Mouse (Mus musculus): Measurements from ENCODE around the gene Camkv. TPM values are rescaled to one million over a fixed set of nuclear protein-coding genes. Genes with fewer than 3 reads are reported as not detected.

Camkv gene
- polyA plus RNA-seq (2017; shearing (Covaris generic)) = not detected

GRCm38 (mm10) chr9:107935374-107935773 is at the start of gene Camkv:
Gene Camkv, plus strand, starts transcription at chr9:107935674.

GRCm38 (mm10) chr9:107887804-107888266 is 47.6 kb upstream of the Camkv start, which contains the start of gene Mon1a:
Gene Mon1a, plus strand, starts transcription at chr9:107888151.

DNA sequence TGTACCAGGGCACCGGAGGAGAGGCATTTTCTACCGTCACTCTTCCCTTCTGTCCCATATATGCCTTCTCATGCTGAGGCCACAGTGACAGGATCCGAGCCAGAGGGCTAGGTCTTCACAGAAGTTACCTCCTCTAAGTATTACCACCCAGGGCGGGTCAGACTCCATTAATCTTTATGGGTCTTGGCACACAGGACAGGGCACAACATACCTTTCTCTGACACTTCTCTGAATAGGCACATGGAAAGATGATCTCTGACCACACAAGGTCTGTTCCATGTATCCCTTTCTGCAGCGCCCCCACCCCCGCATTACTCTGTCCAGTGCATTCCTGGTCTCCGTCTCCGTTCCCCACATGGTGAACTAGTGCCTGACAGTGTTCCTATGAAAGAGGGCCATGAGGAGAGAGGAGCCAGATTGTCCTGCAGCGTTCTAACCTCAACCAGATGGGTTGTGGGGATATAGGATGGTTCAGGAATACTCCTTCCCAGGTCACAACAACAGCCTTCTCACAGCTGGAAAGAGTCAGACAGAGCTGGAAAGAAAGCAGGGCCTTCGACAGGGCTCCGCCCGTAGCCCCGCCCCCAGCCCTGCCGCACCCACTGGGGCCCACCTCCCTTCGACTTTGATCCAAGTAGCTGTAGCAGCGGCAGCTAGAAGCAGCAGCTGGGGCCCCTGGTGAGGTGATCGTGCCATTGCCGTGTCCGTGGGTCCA is 29.1 kb upstream of the Camkv start, which contains the start of gene Mst1r:
Mst1r (plus strand) TSS at position 622 of the 715 bp plus-strand sequence.

GRCm38 (mm10) chr9:107928169-107928568 is 7.3 kb upstream of the Camkv start, which contains the start of gene Actl11:
Gene Actl11, plus strand, starts transcription at chr9:107928469.

GRCm38 (mm10) chr9:107949922-107950235 is 14.4 kb downstream of the Camkv start, which contains the start of gene Traip:
Gene Traip, plus strand, starts transcription at chr9:107950136.

GRCm38 (mm10) chr9:107975399-107976386 is 40.2 kb downstream of the Camkv start, which contains the start of gene Uba7:
Gene Uba7, plus strand, starts transcription at chr9:107975505.

GRCm38 (mm10) chr9:107982681-107983346 is 47.3 kb downstream of the Camkv start, which contains the start of gene Gm20661:
Gene Gm20661, plus strand, starts transcription at chr9:107983058.

DNA sequence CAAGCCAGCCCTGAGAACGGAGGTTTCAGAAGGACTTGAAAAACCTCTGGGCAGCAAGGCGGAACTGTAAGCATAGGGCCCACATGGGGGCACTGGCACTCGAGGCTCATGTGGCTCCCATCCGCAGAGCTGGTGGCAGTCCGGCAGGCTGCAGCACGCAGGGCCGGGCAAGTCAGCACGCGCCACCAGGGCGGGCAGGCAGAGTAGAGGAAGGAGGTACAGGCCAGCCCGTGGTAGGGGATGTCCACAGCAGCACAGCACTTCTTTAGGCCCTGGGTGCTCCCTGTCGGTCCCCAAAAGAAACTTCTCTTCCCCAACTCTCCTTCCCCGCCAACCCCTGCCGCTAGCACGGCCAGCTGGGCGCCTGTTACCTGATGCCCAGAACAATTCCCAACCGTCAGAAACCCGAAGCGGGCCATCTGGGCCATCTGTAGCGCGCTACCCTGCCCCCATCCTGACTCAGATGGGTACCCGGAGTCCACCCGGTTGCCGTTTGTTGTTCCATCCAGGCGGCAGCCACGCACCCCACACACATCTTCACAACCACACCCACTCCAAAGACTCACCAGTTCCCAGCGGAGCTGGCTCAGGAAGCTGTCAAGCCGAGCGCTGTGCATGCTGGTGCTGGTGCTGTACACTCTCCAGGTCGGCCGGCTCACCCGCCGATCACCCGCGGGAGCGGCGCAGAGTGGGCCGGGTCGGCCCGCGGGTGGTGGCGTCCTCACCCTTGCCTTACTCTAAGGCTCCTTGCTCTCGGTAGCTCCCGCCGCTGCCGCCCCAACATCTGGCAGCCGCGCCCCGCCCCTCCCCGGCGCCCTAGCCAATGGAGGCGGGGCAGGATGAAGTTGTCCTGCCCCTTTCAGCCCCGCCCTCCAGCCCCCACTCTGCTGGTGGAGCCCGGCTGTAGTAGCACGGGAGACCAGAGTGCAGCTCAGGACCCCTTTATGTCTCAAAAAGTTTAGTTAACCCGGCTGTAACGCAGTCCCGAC is 50.0 kb downstream of the Camkv start, which contains the start of gene Inka1:
Inka1 (minus strand) TSS at position 749 of the 989 bp plus-strand sequence.

GRCm38 (mm10) chr9:107992197-107992596 is 56.7 kb downstream of the Camkv start, which contains the start of gene Cdhr4:
Gene Cdhr4, plus strand, starts transcription at chr9:107992497.

DNA sequence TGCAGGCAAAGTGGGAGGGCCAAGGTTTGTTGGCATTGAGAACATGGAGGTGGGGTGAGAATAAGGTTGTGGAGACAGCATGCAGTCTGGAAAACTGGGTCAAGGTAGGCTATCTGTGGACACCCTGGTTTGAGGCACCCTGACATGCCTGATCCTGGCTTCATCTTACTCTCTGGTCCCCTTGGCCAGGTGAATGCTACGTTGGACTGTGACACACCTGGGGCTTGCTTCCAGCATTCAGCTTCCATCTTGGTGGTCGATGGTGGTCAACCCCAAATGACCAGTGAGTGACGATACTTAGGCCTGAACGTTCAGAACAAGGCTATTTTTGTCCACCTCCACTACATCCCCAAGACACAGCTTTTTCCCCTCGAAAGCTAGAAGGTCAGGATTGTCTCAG is 60.6 kb downstream of the Camkv start, which contains the start of gene Gm20662:
Gm20662 (plus strand) TSS at position 301 of the 400 bp plus-strand sequence.

Other genes with a start within 250 kb of the Camkv start
- gene Sema3f, start 225.2 kb upstream of the Camkv start, polyA plus RNA-seq (2017; shearing (Covaris generic)) = not detected
- gene Rbm5, start 164.7 kb upstream of the Camkv start, polyA plus RNA-seq (2017; shearing (Covaris generic)) = 336 TPM
- 128 TPM for gene Rbm6, start 62.4 kb upstream of the Camkv start, polyA plus RNA-seq (2017; shearing (Covaris generic))
- gene Mon1a, start 47.5 kb upstream of the Camkv start, polyA plus RNA-seq (2017; shearing (Covaris generic)) = 15.9 TPM
- not detected for gene Mst1r, start 28.8 kb upstream of the Camkv start, polyA plus RNA-seq (2017; shearing (Covaris generic))
- gene Actl11, start 7.2 kb upstream of the Camkv start, polyA plus RNA-seq (2017; shearing (Covaris generic)) = not detected
- gene Traip, start 14.5 kb downstream of the Camkv start, polyA plus RNA-seq (2017; shearing (Covaris generic)) = 4.0 TPM
- gene Uba7, start 39.8 kb downstream of the Camkv start, polyA plus RNA-seq (2017; shearing (Covaris generic)) = 343 TPM
- not detected for gene Gm20661, start 47.4 kb downstream of the Camkv start, polyA plus RNA-seq (2017; shearing (Covaris generic))
- gene Inka1, start 50.2 kb downstream of the Camkv start, polyA plus RNA-seq (2017; shearing (Covaris generic)) = 2.0 TPM
- 0.42 TPM for gene Cdhr4, start 56.8 kb downstream of the Camkv start, polyA plus RNA-seq (2017; shearing (Covaris generic))
- not detected for gene Gm20662, start 60.7 kb downstream of the Camkv start, polyA plus RNA-seq (2017; shearing (Covaris generic))
- gene Ip6k1, start 66.8 kb downstream of the Camkv start, polyA plus RNA-seq (2017; shearing (Covaris generic)) = 59.6 TPM
- 40.5 TPM for gene Gmppb, start 113.6 kb downstream of the Camkv start, polyA plus RNA-seq (2017; shearing (Covaris generic))
- 3.9 TPM for gene Amigo3, start 117.5 kb downstream of the Camkv start, polyA plus RNA-seq (2017; shearing (Covaris generic))
- 2.1 TPM for gene Mst1, start 144.8 kb downstream of the Camkv start, polyA plus RNA-seq (2017; shearing (Covaris generic))
- gene Rnf123, start 147.7 kb downstream of the Camkv start, polyA plus RNA-seq (2017; shearing (Covaris generic)) = 172 TPM
- 108 TPM for gene Apeh, start 158.9 kb downstream of the Camkv start, polyA plus RNA-seq (2017; shearing (Covaris generic))